In the genomic region with DNA sequence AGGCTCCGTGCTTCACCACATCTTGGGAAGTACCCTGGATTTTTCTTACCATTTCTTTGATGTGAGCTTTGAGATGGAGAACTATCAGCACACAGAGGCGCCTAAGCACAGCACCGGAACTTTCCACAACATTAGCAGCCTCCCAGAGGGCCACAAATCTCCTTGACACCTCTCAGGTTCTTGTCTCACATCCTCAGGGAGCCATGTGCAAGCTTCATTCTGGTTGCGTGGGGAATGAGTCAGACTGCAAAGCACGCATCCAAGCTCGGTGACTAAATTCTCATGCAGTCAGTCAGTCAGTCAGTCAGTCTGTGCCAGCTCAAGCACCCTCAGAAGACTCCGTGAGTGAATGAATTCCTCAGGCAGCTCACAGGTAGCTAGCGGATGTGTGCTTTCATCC, we compare ENCODE assay signal across 16 mouse cellular contexts. TPM values are rescaled to one million over a fixed set of nuclear protein-coding genes. Genes with fewer than 3 reads are reported as not detected.
DNase-seq lines count a peak whose midpoint lies in the region; ATAC-seq and TF ChIP-seq lines count a peak whose summit lies in the region.
"Had no signal": no experiment of that assay in that cellular context is flagged by ENCODE, and none has a peak within 500 bp of the region (broad histone marks: within the 10 kb centered on the region; RNA-seq: fewer than 3 reads in every experiment).

No protein-coding gene starts in this region.

- peak; percentile 99 for ATAC-seq in frontal cortex, adult (ENCODE audit: low TSS enrichment)
- ATAC-seq: midbrain, embryonic 13.5 days had no signal

- TF ChIP-seq CTCF in C2C12 (IDR thresholded peaks at IDR 0.05; ENCODE audit: control insufficient read depth, insufficient read depth, insufficient read length) = no peak

- H3K27me3 ChIP-seq in C2C12 (ENCODE audit: control insufficient read depth, insufficient read depth, insufficient read length) (no peaks in the 10 kb centered on the region), myocyte (ENCODE audit: control insufficient read depth, insufficient read depth, insufficient read length) (no peaks in the 10 kb centered on the region)
- H3K27me3 ChIP-seq: liver, embryonic 13.5 days; midbrain, embryonic 13.5 days had no signal

- intact Hi-C loops in left cerebral cortex, postnatal 36 days (cut with DNase I) = no loop called here
- intact Hi-C loops in left cerebral cortex, postnatal 4 days (cut with DNase I) = no loop called here

- H3K4me3 ChIP-seq in C2C12 (ENCODE audit: insufficient read depth, poor library complexity, severe bottlenecking) (no peak overlapping the region), myocyte (no peak overlapping the region)
- H3K4me3 ChIP-seq: embryonic facial prominence, embryonic 10.5 days; liver, embryonic 13.5 days; midbrain, embryonic 13.5 days had no signal

- H3K79me2 ChIP-seq in C2C12 (ENCODE audit: control insufficient read depth, insufficient read depth) (no peaks in the 10 kb centered on the region), myocyte (ENCODE audit: control insufficient read depth, insufficient read depth) (no peaks in the 10 kb centered on the region)

- TF ChIP-seq POLR2A in myocyte (IDR thresholded peaks at IDR 0.05; ENCODE audit: insufficient read length, low read depth) = no peak

- H3ac ChIP-seq in C2C12 (ENCODE audit: control insufficient read depth, insufficient read length, low read depth) (no peak overlapping the region), myocyte (ENCODE audit: control insufficient read depth, insufficient read length) (no peak overlapping the region)

- no peaks in the 10 kb centered on the region for H3K79me3 ChIP-seq in C2C12 (ENCODE audit: low read depth)

- H3K36me3 ChIP-seq in C2C12 (ENCODE audit: control insufficient read depth, insufficient read depth) (no peaks in the 10 kb centered on the region), myocyte (ENCODE audit: control insufficient read depth, insufficient read depth) (no peaks in the 10 kb centered on the region)
- H3K36me3 ChIP-seq: embryonic facial prominence, embryonic 10.5 days; liver, embryonic 13.5 days; midbrain, embryonic 13.5 days had no signal

- no peak for DNase-seq in frontal cortex, postnatal 14 days (ENCODE audit: low spot score in 2 of 2)
- peak; percentile 5 to 12 for DNase-seq in left cerebral cortex, postnatal 36 days (ENCODE audit: low spot score in 2 of 2)
- no peak for DNase-seq in left cerebral cortex, postnatal 4 days
- no peak for DNase-seq in adrenal gland, adult 18-20 months (ENCODE audit: low spot score in 2 of 2)
- DNase-seq: adrenal gland, adult 8-10 months; cerebellum, adult 11-12 months; cerebellum, postnatal 36 days; gastrocnemius, postnatal 10 days; kidney, adult 9 months; liver, embryonic 13.5 days; thymus, postnatal 4 days had no signal

- H3K4me2 ChIP-seq in myocyte (ENCODE audit: low read depth) = peak overlapping the region; percentile 4
- H3K4me2 ChIP-seq: liver, embryonic 13.5 days; midbrain, embryonic 13.5 days had no signal

TF ChIP-seq in C2C12, 6 proteins besides CTCF, POLR2A, EP300 and RAD21:
- no peak for TF ChIP-seq CEBPB (IDR thresholded peaks at IDR 0.05; ENCODE audit: low read depth)
- peak; percentile 88 for TF ChIP-seq MAX (IDR thresholded peaks at IDR 0.05)
- no peak for TF ChIP-seq USF1 (IDR thresholded peaks at IDR 0.05; ENCODE audit: low read depth)
- TF ChIP-seq MYOD1 (IDR thresholded peaks at IDR 0.05; ENCODE audit: control insufficient read depth, insufficient read length, low read depth) = no peak
- peak; percentile 27 for TF ChIP-seq FOSL1 (IDR thresholded peaks at IDR 0.05; ENCODE audit: insufficient read depth, low read length, poor library complexity, severe bottlenecking)
- TF ChIP-seq MYOG (IDR thresholded peaks at IDR 0.05; ENCODE audit: control insufficient read depth, extremely low read depth, insufficient read length) = no peak
TF ChIP-seq in C2C12: peak in this region for 2.

TF ChIP-seq in myocyte, 11 proteins besides CTCF, POLR2A, EP300 and RAD21:
- no peak for TF ChIP-seq TCF3 (IDR thresholded peaks at IDR 0.05; ENCODE audit: insufficient read length, low read depth)
- TF ChIP-seq POLR2AphosphoS2 (IDR thresholded peaks at IDR 0.05; ENCODE audit: insufficient read length, low read depth) = no peak
- no peak for TF ChIP-seq REST (IDR thresholded peaks at IDR 0.05; ENCODE audit: insufficient read depth, insufficient read length)
- no peak for TF ChIP-seq SRF (IDR thresholded peaks at IDR 0.05; ENCODE audit: control insufficient read depth, insufficient read length, low read depth)

RNA-seq across cellular contexts. Expression of a gene that starts 25.9 kb away (rescaled TPM):
- 10 to 100 TPM; 34.1 to 34.7 TPM for total RNA-seq in left cerebral cortex, postnatal 36 days (2021)
- total RNA-seq in left cerebral cortex, postnatal 4 days (2021) = 10 to 100 TPM; 24.2 to 25.3 TPM
- 37.8 TPM for polyA plus RNA-seq in C2C12 (2012; fragmentation: generic; extraction: Trizol)
- 33.1 TPM for polyA plus RNA-seq in myocyte (2012; fragmentation: generic; extraction: Trizol)
- 10 to 100 TPM; 32.8 to 35.1 TPM for total RNA-seq in adrenal gland, adult 18-20 months (2021)

RNA-seq across cellular contexts. Expression of a gene that starts 54.9 kb away (rescaled TPM):
- total RNA-seq in left cerebral cortex, postnatal 36 days (2021) = 100 to 1,000 TPM in 1 of 2 experiments, 10 to 100 TPM in 1; 79.1 to 100 TPM
- 100 to 1,000 TPM; 194 to 195 TPM for total RNA-seq in left cerebral cortex, postnatal 4 days (2021)
- polyA plus RNA-seq in C2C12 (2012; fragmentation: generic; extraction: Trizol) (2.7 TPM), myocyte (2012; fragmentation: generic; extraction: Trizol) (2.8 TPM)
- total RNA-seq in adrenal gland, adult 18-20 months (2021) = 10 to 100 TPM; 19.7 to 24.3 TPM

Comparison
In these comparisons a context has a peak if more than half of its experiments do, and no peak if none do; other contexts are left out.
1. DNase-seq: peak in left cerebral cortex, postnatal 36 days (2 of 2); none in frontal cortex, postnatal 14 days (0 of 2), left cerebral cortex, postnatal 4 days (single experiment) and adrenal gland, adult 18-20 months (0 of 2).